Mouse (Mus musculus): ENCODE measurements around the gene Ncapd3. TPM values are rescaled to one million over a fixed set of nuclear protein-coding genes. Genes with fewer than 3 reads are reported as not detected.

Gene Ncapd3
- polyA plus RNA-seq (2017; shearing (Covaris generic)), result 46.8 TPM

DNA sequence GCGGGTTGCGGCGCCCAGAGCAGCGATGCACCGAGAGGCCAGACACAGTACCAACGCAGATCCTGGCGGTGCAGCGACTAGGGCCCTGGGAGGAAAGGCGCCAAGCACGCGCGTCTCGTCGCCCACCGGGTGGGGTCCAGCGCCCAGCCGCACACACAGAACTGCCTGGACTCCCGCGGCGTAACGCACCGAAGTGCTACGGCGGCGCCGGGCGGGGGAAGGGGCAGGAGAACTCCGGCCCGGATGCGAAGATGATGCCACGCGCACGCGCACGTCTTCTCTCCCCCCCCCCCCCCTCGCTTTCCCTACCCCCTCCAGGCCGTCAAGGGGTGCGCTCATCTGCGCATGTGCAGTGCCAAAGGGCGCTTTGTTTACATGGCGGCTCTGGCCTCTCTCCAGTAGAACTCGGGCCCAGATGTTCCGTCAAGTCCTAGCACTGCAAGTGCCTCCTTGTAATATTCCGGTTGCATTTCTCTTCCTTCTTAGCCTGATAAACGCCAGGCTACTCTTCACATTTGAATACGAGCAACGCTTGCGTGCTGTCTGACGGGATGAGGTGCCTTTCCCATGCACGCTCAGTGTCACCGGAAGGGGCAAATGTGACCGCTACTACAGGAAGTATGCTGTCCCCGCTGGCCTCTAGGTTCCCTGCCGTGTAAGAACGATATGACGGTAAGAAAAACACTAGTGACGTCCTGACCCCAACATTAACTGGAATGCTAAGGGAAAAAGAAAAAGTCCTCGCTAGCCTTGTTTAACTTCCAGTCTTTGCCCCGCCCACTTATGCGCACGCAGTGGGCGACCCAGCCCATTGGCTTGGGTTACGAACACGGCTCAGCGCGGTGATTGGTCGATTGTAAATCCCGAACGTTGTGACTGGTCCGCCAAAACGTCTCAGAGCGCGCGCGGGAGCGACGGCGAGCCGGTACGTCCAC, at the start of gene Ncapd3, which contains the start of gene Vps26b:
Ncapd3 (plus strand) TSS at position 348 of the 935 bp plus-strand sequence.
Vps26b (minus strand) TSS at position 238 of the 935 bp plus-strand sequence.

DNA sequence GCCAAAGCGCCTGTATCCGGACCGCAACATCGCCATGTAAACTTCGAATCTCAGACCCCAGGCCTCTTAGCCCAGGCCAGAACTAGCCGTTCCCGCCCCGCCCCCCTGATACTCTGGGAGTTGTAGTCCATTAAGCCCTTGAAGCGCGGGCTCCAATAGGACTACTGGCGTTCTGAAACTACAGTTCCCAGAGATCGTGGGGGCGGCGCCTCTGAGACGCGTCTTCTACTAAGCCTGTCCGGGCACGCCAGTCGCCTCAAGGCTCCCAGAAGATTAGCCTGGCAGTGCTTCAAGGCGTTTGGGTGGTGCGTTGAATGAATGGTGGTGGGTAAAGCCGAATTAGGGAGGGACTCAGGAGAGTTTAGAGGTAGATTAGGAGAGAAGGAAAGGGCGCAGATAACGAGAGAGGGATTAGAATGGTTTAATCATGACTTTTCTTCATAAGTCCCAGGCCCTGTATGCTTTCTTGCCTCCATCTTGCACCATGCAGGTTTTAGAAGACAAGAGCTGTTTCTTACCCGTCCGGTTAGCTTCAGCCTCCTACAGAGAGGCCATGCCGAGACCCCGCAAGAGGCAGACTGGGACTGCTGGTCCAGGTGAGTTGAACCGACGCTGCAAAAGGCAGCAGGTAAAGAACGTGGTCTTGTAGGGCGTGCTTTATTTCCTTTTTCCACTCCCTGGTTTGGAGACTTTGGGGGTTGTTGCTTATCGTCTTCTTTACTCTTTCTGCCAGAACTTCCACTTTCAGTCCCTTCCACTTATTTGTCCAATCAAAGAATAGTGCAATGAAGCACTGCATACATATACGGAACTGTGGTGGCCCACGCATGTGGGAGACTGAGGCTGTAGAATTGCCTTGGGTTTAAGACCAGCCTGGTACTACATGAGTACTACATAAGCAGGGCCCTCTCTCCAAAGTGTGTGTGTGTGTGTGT, 30.2 kb upstream of the Ncapd3 start, which contains the start of the genes Acad8 and Thyn1:
Acad8 (minus strand) TSS at position 106 of the 935 bp plus-strand sequence.
Thyn1 (plus strand) TSS at position 250 of the 935 bp plus-strand sequence.

Other genes with a start within 250 kb of the Ncapd3 start
- gene Glb1l2, start 223.7 kb upstream of the Ncapd3 start, polyA plus RNA-seq (2017; shearing (Covaris generic)), result not detected
- gene Glb1l3, start 169.3 kb upstream of the Ncapd3 start, polyA plus RNA-seq (2017; shearing (Covaris generic)), result not detected
- not detected for gene Gm1110, start 107.1 kb upstream of the Ncapd3 start, polyA plus RNA-seq (2017; shearing (Covaris generic))
- gene Acad8, start 30.6 kb upstream of the Ncapd3 start, polyA plus RNA-seq (2017; shearing (Covaris generic)), result 41.0 TPM
- gene Thyn1, start 30.5 kb upstream of the Ncapd3 start, polyA plus RNA-seq (2017; shearing (Covaris generic)), result 87.1 TPM
- 22.2 TPM for gene Vps26b, start 110 bp upstream of the Ncapd3 start, polyA plus RNA-seq (2017; shearing (Covaris generic))
- gene Jam3, start 125.2 kb downstream of the Ncapd3 start, polyA plus RNA-seq (2017; shearing (Covaris generic)), result 0.46 TPM

All from inflammation-experienced regulatory T-cells, adult 16 weeks (primary cell).